Mouse (Mus musculus) cortical plate, adult 2 months (tissue): ENCODE data around the gene Gins1.

Source experiments
- CTCF ChIP-seq: fragments of 200-500 bp; IDR thresholded peaks from 2 replicates; pipeline ENCODE4 v1.5.1; 2011; ENCODE audit warnings: mild to moderate bottlenecking, control low read depth, low read length; ENCODE audit not compliant: insufficient read depth; ENCODE audit errors: extremely low read depth
- POLR2A ChIP-seq: fragments of 200-500 bp; IDR thresholded peaks from 2 replicates; pipeline ENCODE4 v1.6.1; 2011; ENCODE audit warnings: mild to moderate bottlenecking, low read length, control low read depth; ENCODE audit not compliant: insufficient read depth; ENCODE audit errors: extremely low read depth

- TF ChIP-seq POLR2A, result no peak
- no peak for TF ChIP-seq CTCF
Measured at GRCm38 (mm10) chr2:150944017-150944416, 38.8 kb downstream of the Gins1 start.
